Mouse (Mus musculus): ENCODE results near the gene Cops4. TPM values are rescaled to one million over a fixed set of nuclear protein-coding genes. Genes with fewer than 3 reads are reported as not detected.

Cops4 gene
- 124 and 138 TPM in 2 replicates for total RNA-seq (2017)

GRCm38 (mm10) chr5:100518049-100519026 is at the start of gene Cops4:
Gene Cops4, plus strand, starts transcription at chr5:100518309.
- ATAC-seq (replicated peaks; ENCODE audit: low read depth, poor library complexity, severe bottlenecking) = peak; percentile 99

- peak; percentile 60; the same call in 1 of the 2 replicates for ATAC-seq (replicated peaks; ENCODE audit: low read depth, poor library complexity, severe bottlenecking)
Observed at GRCm38 (mm10) chr5:100476328-100476727, 41.8 kb upstream of the Cops4 start.

- ATAC-seq (replicated peaks; ENCODE audit: low read depth, poor library complexity, severe bottlenecking) = peak; percentile 69
Observed at GRCm38 (mm10) chr5:100477604-100478003, 40.5 kb upstream of the Cops4 start.

GRCm38 (mm10) chr5:100483569-100483968 is 34.5 kb upstream of the Cops4 start:
- ATAC-seq (replicated peaks; ENCODE audit: low read depth, poor library complexity, severe bottlenecking) = no peak

GRCm38 (mm10) chr5:100487120-100487519 is 31.0 kb upstream of the Cops4 start:
- ATAC-seq (replicated peaks; ENCODE audit: low read depth, poor library complexity, severe bottlenecking) = peak; percentile 50

- ATAC-seq (replicated peaks; ENCODE audit: low read depth, poor library complexity, severe bottlenecking) = no peak
Observed at GRCm38 (mm10) chr5:100488231-100488630, 29.9 kb upstream of the Cops4 start.

- no peak for ATAC-seq (replicated peaks; ENCODE audit: low read depth, poor library complexity, severe bottlenecking)
Observed at GRCm38 (mm10) chr5:100489340-100489739, 28.8 kb upstream of the Cops4 start.

GRCm38 (mm10) chr5:100491704-100492103 is 26.4 kb upstream of the Cops4 start:
- no peak for ATAC-seq (replicated peaks; ENCODE audit: low read depth, poor library complexity, severe bottlenecking)

GRCm38 (mm10) chr5:100498436-100499180 is 19.5 kb upstream of the Cops4 start:
- peak; percentile 73 for ATAC-seq (replicated peaks; ENCODE audit: low read depth, poor library complexity, severe bottlenecking)

- ATAC-seq (replicated peaks; ENCODE audit: low read depth, poor library complexity, severe bottlenecking) = no peak
Observed at GRCm38 (mm10) chr5:100499243-100499642, 18.9 kb upstream of the Cops4 start.

GRCm38 (mm10) chr5:100499831-100500304 is 18.2 kb upstream of the Cops4 start:
- ATAC-seq (replicated peaks; ENCODE audit: low read depth, poor library complexity, severe bottlenecking) = peak; percentile 47

- peak; percentile 79 for ATAC-seq (replicated peaks; ENCODE audit: low read depth, poor library complexity, severe bottlenecking)
Observed at GRCm38 (mm10) chr5:100500458-100500961, 17.6 kb upstream of the Cops4 start, which contains the start of gene Lin54. Gene Lin54, minus strand, starts transcription at chr5:100500639.

GRCm38 (mm10) chr5:100501267-100501666 is 16.8 kb upstream of the Cops4 start:
- no peak for ATAC-seq (replicated peaks; ENCODE audit: low read depth, poor library complexity, severe bottlenecking)

GRCm38 (mm10) chr5:100509247-100509646 is 8.9 kb upstream of the Cops4 start:
- ATAC-seq (replicated peaks; ENCODE audit: low read depth, poor library complexity, severe bottlenecking) = peak; percentile 92

- ATAC-seq (replicated peaks; ENCODE audit: low read depth, poor library complexity, severe bottlenecking) = no peak
Observed at GRCm38 (mm10) chr5:100512576-100512975, 5.5 kb upstream of the Cops4 start.

GRCm38 (mm10) chr5:100519027-100519411 is 910 bp downstream of the Cops4 start:
- peak; percentile 5; the same call in 1 of the 2 replicates for ATAC-seq (replicated peaks; ENCODE audit: low read depth, poor library complexity, severe bottlenecking)

- no peak for ATAC-seq (replicated peaks; ENCODE audit: low read depth, poor library complexity, severe bottlenecking)
Observed at GRCm38 (mm10) chr5:100520223-100520622, 2.1 kb downstream of the Cops4 start.

- no peak for ATAC-seq (replicated peaks; ENCODE audit: low read depth, poor library complexity, severe bottlenecking)
Observed at GRCm38 (mm10) chr5:100523331-100523730, 5.2 kb downstream of the Cops4 start.

GRCm38 (mm10) chr5:100524921-100525320 is 6.8 kb downstream of the Cops4 start:
- ATAC-seq (replicated peaks; ENCODE audit: low read depth, poor library complexity, severe bottlenecking) = no peak

- peak; percentile 23; the same call in 1 of the 2 replicates for ATAC-seq (replicated peaks; ENCODE audit: low read depth, poor library complexity, severe bottlenecking)
Observed at GRCm38 (mm10) chr5:100525620-100526019, 7.5 kb downstream of the Cops4 start.
